Mouse (Mus musculus) gastrocnemius, postnatal 4 days (tissue): ENCODE data around the gene Hic2. TPM values are rescaled to one million over a fixed set of nuclear protein-coding genes. Genes with fewer than 3 reads are reported as not detected.

ENCODE experiments used
- DNase-seq, 2 experiments: peaks; one replicate each; pipeline ENCODE4 v3.0.0; 2021 to 2022; ENCODE audit warnings: low spot score in 2 of 2, mixed read lengths in 2 of 2
- total RNA-seq, 2 experiments: library from RNA; stranded (reverse); gene quantifications; 2 replicates each; pipeline ENCODE4 v1.2.3; 2021

Gene Hic2
- total RNA-seq, 2 experiments from 2014 or later = 2.7 to 3.9 TPM

DNA sequence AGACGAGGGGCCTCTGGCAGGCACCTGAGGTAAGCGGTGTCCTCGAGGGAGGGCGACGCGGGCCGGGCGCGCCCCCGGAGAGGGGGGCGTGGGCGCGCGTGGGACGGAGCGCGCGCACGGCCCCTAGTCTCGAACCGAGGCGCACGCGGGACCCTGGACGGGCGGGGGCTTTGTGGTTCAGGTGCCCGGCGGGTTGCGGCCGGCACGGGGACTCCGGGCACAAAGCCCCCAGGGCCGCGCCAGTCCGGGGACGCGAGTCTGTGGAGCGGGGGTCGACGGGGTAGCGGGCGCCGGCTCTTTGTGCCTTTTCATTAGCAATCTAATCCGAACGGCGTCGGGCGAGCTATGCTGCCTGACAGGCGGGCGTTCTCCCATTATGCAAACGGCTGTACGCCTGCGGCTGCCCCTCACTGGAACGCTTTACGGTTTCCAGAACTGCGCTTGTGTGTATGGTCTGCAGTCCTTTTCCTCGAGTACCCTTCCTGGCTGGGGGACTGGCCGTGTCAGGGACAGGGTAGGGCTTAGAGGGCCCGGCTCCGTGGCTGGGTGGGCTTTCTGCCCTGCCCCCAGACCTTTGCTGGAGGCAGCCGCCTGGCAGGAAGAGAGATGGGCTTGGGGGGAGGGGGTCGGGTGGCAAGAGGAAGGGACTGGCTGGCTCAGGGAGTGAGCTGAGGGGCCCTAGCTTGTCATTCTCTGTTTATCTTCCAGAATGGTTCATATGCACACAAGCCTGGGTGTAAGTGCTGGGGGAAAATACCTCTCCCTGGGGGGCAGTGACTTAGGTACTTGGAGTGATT lies 528 bp downstream of the Hic2 start:
- DNase-seq = peak in 1 of 2 experiments; percentile 43

DNA sequence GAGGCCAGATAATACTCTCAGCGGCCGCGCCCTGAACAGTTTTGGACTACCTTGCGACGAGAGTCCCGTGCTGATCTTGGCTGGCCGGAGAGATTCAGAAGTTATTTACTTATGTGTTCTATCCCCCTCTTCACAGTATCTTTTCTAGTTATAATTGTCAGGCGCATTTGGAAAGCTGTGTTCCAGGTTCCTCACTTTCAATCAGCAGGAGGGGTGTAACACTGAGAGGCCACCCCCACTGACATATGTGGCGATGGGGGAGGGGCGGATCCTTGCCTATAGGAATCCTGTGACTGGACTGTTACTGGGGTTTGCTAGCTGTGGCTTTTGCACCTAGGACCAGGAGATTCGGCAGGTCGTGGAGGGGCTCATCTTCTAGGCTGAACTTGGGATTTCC lies 1.1 kb downstream of the Hic2 start:
- no peak for DNase-seq

DNA sequence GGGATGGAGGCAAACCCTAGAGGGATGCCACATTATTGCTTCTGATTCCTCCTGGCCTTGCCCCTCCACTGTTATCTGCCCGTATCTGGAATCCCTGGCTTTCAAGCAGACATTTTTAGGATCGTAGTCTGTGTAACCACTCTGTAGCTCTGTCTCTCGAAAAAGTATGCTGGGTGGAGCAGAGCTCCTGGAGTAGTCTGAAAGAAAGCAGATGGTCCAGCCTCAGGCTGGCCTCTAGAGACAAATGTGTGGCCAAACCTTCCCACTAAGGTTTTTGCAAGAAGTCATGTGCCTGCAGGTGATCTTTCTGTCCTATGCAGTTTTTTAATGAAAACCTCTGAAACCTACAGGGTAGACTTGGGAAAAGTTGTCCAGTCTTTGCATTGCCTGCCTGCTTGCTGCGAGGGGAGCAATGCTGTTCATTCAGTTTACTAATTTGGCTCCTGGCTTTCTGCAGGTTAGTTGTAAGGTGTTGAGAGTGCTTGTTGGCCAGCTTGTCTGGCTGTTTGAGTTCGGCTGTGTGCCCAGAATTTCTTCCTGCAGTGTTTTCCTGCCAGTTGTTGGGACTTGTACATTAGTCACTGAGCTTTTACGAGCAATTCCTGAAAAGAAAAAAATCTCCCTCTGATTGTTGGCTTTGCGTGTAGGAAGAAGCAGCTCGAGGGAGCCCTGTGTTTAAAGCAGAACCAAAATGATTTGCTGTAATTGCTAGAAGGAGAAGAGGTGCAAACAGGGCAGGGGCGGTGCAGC lies 1.7 kb downstream of the Hic2 start:
- DNase-seq = no peak

DNA sequence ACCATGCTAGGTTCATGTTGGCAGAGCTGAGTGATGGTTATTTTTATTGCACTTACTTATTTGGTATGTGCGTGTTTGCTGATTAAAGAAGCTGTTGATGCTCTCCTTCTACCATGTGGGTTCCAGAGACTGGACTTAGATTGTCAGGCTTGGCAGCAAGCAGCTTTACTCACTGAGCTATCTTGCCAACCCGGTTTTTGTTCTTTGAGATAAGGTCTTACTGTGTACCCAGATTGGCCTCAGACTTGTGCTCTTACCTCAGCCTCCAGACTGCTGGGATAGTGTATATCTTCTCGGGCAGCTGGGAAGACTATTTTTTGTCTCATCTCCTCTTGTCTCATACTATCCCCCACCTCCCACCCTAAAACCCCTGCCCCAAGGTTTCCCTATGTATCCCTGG lies 4.3 kb downstream of the Hic2 start:
- no peak for DNase-seq

DNA sequence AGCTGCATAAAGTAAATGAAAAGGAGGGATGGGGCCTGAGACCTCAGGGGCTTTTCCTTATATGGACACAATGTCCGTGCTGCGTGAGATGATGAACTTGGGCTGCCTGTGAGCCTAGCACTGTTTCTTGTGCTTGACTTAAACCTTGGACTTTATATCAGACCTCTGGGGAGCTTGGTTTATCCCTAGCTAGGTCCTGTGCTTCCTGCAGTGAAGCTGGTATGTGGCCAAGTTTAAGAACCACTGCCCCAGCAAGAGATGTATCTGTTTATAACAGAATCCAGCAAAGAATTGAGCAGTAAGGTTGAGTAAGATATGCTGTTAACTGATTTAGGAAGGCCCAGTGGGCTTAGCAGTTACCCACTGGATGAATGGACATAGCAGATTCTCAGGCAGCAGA lies 6.0 kb downstream of the Hic2 start:
- DNase-seq = no peak

DNA sequence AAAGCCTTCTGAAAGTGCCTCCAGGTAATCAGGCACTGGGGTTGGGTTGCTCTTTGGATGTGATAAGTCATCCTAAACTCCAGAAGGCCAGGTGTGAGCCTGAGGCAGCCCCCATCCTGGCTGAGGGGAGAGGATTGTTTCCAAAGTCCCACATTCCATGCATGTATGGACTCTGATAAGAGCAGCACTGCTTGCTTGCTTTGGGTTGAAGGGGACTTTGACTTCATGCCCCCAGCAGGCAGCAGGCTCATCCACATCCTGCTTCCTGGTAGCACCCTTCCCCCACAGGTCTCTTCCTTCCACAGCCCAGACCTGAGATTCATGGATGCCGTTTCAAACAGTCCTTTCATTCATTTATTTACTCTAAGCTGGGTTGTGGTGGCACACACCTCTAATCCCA lies 10.4 kb downstream of the Hic2 start:
- no peak for DNase-seq

DNA sequence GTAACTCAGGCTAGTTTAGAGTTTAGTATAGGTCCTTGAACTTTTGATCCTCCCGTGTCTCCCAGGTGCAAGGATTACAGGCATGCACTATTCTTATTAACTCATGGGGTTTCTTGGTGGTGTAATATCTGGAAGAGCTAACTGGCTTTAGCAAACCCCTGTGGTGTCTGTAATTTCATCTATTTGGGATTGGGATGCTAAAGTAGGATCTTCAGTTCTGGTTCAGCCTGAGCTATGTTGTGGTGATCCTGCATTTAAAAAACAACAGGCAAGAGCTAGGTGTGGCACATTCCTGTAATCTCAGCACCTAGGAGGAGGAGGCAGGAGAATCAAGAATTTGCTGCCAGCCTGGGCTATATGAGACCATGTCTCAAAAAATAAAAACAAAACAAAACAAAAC lies 11.6 kb downstream of the Hic2 start:
- DNase-seq = no peak

DNA sequence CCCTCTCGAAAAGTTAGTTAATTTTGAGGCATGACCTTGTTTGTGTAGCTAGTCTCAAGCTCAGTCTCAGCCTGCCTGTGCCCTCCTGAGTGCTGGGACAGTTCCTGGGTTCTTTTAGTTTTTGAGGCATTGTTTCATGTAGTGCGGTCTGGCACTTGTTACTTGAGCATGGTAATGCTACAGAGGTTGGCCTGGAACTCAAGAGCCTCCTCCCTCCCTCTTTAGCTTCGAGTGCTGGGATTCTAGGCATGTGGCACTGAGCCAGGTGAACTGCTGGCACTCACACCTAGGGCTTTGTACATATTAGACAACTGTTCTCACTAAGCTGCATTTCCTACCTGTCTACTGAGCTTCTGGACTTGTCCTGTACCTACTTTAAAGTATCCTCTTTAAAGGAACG lies 14.4 kb downstream of the Hic2 start:
- DNase-seq = no peak

DNA sequence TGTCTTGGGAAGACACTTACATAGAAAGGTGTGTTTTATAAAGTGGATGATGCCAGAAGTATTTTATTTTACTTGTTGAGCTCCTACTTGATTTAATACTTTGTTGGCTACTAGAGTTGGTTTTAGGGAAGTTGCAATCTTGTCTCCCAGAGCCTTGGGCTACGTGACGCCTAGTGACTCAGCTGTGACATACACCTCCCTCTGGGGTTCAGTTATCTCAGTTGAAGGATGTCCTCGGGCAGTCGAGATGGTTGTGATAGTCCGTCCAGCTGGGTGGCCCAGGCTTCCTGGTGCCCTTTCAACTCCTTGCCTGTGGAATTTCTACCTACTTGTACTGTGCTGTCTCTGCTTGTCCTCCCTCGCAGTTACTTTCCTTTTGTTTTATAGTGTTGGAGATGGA lies 15.8 kb downstream of the Hic2 start:
- DNase-seq = no peak

DNA sequence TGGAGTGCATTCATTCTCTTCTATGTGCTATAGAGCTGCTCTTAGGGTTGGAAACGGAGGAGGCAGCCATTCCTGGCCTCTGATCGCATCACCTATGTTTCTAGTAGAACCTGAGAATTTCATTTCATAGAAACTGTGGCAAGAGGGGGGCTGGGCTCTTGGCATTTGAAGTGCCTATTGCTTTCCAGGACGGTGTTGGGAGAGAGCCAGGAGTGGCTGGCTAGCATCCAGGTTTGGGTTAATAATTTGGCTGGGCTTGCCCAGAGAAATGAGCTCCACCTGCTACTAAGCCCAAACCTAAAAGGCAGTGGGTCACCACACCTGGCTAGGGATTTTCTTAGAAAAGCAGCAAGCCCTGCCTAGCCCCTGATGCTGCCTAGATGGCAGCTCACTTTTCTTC lies 18.2 kb downstream of the Hic2 start:
- DNase-seq = peak in 1 of 2 experiments; percentile 41

DNA sequence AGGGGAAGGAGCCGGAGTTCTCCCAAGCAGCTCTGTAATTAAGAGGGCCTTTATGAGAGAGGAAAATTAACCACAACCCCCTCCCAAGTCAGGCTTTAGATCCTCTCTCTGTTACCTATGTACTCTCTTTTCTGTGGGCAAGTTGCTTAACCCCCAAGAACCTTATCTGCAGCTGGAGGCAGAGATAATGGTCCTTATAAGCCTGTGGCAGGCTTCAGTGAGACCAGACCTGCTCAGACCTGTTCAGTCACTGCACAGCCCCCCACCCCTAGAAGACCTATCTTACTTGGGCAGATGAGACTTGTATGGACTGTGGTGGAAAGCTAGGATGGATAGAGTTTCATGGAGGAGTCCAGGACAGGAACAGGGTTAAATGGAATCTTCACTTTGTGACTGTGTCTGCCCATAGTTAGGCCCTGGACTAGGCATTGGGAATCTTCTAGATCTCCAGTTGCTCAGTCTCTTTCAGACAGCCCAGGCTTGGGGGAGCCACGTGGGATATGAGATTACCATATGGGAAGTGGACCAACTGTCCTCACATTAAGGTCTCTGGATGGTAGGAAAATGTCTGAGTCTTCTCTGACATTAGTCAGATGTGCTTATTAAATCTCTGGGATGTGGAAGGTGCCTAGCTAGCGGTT lies 18.8 kb downstream of the Hic2 start:
- no peak for DNase-seq

DNA sequence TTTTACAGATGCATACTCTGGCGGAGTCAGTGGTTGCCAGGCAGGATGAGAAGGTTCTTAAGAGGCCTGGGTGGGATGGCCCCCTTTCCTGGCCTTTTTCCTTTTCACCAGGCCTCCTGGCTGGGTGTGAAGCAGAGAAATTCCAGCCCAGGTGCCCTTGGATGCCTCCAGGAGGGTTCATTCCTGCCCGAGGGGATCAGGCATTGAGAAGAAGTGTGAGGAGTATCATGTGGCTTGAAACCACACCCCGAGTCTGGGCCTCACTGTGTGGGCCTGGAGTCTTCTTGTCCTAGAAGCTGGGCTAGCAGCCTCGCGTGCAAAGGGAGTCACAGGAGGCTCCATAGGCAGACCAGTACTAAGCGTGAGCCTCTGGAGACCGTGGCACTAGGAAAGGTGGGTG lies 19.5 kb downstream of the Hic2 start:
- DNase-seq = no peak

DNA sequence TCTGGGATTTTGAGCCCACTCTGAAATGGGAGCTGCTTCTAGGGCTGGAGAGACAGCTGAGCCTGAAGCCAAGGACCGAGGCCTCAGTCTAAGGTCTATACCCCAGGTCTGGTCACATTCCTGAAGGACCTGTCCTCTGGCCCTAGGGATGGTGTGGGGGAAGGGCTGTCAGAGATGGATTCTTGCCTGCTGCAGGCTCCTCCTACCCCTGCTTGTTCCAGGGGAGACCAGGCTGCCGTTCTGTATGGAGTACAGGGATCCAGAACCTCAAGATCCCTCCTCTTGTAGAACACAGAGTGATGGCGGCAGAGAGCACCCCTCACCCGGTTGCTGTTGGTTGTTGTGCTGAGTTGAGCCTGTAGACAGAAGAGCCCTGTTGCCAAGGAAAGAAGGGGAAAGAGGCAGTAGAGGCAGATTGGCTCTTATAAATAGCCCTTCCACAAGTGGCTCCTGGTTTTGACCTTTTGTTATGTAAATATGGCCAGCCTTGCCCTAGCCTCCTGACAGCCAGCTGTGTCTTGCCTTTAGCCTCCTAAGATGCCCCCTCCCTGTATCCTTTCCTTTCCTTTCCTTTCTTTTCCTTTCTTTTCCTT lies 20.7 kb downstream of the Hic2 start:
- no peak for DNase-seq

DNA sequence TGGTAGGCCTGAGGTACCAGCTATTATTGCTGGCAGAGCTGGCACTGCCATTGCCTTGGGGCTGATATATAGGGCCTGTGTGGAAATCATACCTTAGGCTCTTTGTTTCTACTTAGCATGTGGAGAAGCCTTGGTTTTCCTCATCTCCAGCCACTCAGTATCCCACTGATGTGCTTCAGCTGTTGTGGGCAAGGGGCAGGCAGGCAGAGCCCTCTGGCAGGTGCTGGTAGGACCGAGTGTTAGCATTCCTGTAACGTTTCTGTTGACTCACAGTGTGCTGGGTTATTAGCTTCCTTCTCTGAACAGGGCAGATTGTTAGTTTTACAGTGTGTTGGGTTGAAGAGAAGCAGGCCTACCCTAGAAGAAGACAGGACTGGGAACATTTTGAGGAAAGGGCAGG lies 21.9 kb downstream of the Hic2 start:
- DNase-seq = no peak

DNA sequence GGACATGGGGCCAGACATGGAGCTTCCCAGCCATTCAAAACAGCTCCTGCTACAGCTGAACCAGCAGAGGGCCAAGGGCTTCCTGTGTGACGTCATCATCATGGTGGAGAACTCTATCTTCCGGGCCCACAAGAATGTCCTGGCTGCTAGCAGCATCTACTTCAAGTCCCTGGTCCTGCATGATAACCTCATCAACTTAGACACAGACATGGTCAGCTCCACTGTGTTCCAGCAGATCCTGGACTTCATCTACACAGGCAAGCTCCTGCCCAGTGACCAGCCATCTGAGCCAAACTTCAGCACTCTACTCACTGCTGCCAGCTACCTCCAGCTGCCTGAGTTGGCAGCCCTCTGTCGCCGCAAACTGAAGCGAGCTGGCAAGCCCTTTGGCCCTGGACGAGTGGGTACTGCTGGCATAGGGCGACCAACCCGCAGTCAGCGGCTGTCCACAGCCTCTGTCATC lies 24.0 kb downstream of the Hic2 start:
- peak in 1 of 2 experiments; percentile 70 for DNase-seq

DNA sequence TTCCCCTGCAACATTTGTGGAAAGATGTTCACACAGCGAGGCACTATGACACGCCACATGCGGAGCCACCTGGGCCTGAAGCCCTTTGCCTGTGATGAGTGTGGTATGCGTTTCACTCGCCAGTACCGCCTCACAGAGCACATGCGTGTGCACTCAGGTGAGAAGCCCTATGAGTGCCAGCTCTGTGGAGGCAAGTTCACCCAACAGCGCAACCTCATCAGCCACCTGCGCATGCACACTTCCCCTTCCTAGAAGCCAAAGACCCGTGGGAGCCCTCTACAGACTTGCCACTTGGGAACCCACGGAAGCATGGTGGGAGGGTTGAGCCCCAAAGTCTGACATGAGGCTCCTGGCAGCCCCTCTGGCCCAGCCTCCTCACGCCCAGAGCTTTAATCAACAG lies 25.5 kb downstream of the Hic2 start:
- no peak for DNase-seq

DNA sequence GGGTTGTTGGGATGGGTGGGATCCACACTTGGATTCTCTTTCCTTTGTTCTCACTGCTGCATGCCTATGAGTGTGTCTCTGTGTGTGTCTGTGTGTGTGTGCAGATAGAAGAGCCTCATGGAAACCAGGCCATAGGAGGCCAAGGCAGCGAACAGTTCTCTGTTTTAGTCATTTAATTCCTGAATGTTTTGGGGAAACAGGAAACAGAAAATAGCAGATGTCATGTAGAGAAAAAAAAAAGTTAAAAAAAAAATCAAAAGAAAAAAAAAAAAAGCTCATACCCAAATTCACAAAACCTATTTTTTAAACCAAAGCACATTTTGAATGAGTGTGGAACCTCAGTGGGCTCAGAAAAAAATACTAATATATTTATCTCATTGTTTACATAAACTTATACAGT lies 28.0 kb downstream of the Hic2 start:
- no peak for DNase-seq

DNA sequence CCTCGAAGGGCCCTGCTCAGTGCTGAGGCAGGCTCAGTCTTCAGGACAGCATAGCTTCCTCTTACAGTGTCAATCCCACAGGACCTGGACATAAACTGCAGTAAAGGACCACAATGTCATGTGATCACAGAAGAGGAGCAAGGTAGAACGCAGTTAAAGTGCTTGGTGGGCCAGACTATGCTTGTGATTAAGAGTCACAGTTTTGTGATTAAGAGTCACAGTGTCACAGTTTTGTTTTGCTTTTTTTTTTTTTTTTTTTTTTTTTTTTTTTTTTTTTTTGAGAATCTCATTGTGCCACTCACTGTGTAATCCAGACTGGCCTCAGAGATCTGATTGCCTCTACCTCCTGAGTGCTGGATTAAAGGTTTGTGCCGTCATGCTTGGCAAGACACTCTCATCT lies 32.7 kb downstream of the Hic2 start:
- DNase-seq = no peak

DNA sequence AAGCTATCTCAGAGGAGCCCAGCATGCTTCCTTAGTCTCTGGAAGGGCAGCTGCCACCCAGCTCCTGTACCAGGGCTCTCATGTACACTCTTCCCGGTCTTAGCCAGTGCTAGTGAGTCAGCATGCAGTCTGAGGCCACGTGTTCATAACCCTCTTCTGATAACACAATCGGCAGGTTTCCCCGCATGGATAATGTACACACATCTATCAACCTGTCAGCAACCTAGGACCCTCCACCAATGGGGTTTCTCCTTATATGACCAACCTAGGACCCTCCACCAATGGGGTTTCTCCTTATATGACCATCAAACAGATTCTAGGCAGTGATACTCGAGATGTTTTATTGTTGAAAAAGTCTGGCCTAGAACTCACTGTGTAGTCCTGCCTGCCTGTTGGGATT lies 34.6 kb downstream of the Hic2 start:
- no peak for DNase-seq

DNA sequence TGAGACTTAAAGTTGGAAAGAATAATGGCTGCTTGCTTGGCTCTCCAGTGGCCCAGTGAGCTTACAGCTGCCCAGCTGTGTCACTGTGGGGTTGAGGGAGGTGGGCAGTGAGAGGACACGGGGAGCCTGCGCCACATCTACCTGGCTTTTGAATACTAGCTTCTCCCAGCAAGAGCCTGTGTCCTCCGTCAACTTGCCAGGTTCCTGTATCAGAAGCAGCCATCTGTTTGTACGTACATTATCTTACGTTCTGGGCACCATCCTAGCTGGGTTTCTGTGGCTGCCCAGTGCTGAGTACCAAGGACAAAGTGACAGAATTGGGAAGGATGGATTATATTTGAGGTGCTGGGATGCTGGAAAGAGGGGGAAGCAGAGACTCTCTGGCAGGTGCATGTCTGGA lies 36.5 kb downstream of the Hic2 start:
- no peak for DNase-seq

DNA sequence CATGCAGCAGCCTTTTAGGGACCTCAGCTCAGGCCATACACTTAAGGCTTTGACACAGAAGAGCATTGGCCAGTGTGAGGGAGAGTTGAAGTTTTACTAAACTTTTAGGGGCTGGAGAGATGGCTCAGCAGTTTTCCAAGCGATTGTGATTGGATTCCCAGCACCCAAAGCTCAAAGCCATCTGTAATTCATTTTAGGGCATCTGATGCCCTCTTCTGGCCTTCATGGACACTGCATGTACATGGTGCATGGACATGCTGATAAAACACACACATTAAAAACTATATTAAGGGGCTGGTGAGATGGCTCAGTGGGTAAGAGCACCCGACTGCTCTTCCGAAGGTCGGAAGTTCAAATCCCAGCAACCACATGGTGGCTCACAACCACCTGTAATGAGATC lies 37.8 kb downstream of the Hic2 start:
- no peak for DNase-seq

DNA sequence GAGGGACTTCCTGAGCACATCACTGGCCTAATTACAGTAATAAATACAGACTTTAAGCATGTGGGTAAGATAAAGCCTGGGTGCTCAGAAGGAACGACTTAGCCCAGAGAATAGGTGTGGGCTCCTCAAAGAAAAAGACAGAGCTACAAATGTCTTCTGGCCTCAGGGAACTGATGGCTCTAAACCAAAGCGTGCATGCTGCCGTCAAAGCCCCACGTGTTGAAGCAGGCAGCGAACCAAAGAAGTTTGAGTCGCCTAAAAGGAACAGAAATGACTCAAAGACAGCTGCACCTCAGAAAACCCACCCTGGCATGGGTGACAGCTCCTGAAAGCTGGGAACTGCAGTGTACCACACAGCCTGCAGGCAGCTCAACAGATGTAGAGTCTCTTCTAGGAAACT lies 38.5 kb downstream of the Hic2 start:
- no peak for DNase-seq
